Mouse (Mus musculus) thymus, postnatal 14 days (tissue): ENCODE data around the gene Spata45.
"Not testable (repeated sequence)": the region's sequence is repeated elsewhere in the genome, so short reads cannot be mapped to it uniquely, and the experiment has no call there.

Experiments
- DNase-seq: peaks from one replicate; pipeline ENCODE4 v3.0.0; 2021

Spata45 gene

DNA sequence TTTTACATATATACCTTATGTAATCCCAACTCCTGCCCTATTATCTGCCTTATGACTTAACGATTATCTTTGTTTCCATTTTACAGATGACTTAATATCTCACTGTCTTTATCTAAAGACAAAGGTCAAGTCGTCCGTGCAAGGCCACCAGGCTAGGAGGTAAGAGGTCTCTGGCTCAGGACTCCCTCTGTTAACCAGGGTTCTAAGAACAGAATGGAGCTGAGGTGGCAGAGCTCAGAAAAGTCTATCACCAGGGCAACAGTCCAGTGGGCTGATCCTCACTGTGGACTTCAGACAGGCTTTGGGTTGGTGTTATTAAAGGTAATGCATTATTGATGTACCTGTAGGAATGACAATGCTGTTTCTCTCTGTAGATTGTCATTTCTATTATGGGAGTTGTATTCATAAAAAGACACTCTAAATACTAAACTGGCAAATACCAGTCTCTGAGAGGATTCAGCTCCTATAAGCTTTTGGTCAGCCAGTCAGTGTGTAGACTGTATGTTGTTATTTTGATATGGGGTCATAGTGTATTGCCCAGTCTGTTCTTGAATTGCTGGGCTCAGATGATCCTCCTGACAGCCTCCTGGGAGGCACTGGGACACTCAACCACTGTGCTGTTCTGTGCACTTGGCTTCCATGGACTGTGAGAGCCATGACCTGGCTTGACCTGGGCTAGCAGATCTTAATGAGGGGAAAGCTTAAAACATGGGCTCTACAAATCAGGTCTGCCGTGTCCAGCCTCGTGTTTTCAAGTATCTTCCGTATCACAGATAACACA, at the start of gene Spata45:
Gene Spata45 (plus strand): TSS at position 86 of the 781 bp plus-strand sequence.
- DNase-seq, result no peak

DNA sequence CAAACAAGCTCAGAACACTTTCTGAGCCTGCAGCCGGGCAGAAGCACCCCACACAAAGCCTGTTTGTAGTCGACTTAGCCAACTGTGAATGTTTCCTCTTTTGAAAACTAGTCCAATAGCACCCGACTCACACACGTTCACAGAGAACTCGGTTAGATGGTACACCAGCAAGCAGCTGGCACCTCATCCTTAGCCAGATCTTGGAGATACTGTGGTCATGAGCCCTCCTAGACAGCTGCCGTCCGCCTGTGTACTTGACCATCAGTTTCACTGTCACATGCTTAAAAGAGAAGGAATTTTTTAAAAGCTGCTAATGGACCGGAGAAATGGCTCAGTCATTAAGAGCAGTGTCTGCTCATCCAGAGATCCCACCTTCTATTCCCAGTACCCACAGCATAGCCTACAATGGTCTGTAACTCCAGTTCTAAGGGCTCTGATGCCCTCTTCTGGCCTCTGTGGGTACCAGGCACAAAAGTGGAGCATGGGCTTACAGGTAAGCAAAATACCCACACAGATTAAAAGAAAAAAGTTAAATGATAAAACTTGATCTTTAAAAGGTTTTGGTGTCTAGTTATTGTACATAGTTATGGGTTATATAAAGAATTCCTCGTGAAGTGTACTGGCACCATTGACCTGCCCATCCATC, 46.9 kb upstream of the Spata45 start:
- no peak for DNase-seq

DNA sequence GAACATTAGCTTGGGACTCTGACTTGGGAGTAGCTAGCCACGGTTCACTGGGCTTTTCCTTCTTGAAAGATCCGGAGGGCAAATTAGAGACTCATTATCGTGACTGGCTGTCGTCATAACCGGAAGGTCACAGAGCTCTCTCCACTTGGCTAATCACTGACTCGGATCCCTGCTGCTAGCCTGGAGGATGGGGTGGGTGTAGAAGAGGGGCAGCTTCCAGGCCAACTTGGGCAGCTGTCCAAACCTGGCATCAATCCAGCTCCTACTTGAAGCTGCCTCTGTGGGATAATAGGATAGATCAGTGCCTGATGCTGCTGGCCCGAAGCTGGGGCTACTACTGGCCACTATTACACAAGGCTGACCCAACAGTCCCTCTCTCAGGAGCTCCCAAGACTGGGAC, 40.9 kb upstream of the Spata45 start:
- no peak for DNase-seq

DNA sequence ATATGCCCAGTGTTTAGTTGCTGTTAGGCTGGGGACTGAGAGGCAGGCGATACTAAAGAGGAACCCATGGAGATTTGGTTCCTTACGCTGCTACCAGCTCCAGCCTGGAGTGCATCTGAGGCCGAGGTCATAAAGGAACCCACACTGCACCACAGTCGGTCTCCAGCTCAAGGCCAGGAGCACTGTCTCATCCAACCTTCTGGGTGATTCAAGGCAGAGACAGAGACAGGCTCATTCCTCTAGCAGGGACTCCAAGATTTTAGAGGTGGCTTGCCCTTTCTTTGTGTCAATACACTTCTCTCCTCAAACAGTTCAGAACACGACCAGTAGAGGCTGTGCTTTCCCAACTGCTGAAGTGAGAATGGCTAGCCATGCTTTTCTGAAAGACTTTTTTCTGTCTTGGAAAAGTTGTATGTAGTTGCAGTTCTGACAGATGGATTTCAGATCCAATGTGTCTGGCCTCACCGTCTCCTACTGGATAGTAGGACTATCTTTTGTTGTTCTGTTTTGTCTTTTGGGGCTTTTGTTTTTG, 40.0 kb upstream of the Spata45 start:
- DNase-seq, result no peak

GRCm38 (mm10) chr1:190998027-190998426, 38.4 kb upstream of the Spata45 start:
- no peak for DNase-seq

- DNase-seq, result no peak
Observed at GRCm38 (mm10) chr1:191000686-191001085, 35.8 kb upstream of the Spata45 start.

DNA sequence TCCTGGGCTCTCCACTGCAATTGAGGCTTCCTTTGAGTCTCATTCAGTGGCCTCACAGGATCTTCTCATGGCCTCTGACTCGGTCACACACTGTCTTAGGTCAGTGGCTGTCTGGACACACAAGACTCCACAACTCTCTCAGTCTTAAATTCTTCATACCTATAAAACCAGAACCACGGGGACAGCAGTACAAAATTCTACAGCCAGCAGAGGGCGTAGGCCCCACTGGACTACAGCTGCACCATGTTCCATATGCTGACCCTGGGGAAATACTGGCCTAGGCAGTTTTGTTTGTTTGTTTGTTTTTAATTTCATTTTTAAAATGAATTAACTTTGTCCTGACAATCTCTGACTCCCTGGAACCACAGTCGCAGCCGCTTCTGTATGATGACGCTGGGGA, 34.2 kb upstream of the Spata45 start:
- DNase-seq, result peak; percentile 31

- peak; percentile 32 for DNase-seq
Observed at GRCm38 (mm10) chr1:191008707-191009106, 27.7 kb upstream of the Spata45 start.

GRCm38 (mm10) chr1:191014271-191014670, 22.2 kb upstream of the Spata45 start:
- no peak for DNase-seq

- peak; percentile 53 for DNase-seq
Observed at GRCm38 (mm10) chr1:191019803-191020202, 16.6 kb upstream of the Spata45 start.

DNA sequence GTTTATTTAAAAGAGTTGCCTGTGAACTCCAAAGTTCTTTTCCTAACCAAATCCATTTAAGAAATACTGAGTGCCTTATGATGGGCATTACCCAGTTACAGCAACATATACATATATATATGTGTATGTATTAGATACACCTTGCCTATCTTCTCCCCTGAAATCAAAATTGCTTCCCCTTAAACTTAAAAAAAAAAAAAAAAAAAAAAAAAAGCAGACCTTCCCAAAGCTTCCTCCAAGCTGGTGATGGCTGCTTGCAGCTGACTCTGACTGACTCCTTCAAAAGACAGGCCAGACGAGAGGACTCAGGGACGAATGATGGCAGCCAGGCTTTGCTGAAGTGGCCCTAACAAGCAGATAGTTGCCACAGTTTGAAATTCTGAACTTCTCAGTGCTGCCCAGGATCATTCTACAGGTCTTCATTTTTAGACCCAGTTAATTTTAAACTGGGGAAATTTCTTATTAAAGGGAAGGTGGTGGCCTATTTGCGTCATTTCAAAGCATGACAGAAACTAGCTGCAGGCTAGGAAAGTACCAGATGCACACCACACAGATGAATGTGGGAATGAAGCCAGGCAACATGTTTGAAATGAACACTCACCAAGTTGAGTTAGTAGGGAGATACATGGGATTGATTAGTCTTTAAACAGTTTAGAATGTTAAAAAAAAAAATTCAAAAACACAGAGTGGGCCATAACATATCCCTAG, 16.1 kb upstream of the Spata45 start:
- no peak for DNase-seq

GRCm38 (mm10) chr1:191021016-191021415, 15.4 kb upstream of the Spata45 start:
- no peak for DNase-seq

DNA sequence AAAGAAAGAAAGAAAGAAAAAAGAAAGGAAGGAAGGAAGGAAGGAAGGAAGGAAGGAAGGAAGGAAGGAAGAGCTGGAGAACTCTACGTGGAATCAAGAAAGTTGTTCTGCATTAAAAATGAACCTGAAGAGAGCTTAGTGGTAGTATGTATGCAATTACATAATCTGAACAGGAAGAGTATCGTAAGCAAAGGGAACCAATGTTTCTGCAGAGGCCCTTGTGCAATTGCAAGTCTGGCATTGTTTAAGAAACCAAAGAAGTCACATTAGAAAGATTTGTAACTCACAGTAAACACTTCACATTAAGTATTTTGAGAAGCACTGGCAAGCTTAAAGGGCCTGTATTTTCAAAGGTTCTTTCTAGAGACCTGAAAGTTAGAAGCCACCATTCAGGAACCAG, 13.3 kb upstream of the Spata45 start:
- no peak for DNase-seq

DNA sequence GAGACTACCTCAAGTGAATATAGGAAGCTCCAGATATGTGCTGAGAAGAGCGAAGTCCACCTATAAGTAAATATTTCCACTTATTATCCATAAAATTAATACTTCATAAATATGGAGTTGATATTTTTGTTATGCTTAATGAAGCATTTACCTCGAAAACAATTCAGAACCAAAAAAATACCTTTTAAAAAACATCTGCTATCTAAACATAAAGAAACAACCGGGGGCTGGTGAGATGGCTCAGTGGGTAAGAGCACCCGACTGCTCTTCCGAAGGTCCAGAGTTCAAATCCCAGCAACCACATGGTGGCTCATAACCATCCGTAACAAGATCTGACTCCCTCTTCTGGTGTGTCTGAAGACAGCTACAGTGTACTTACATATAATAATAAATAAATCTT, 12.6 kb upstream of the Spata45 start:
- DNase-seq, result not testable (repeated sequence)

DNA sequence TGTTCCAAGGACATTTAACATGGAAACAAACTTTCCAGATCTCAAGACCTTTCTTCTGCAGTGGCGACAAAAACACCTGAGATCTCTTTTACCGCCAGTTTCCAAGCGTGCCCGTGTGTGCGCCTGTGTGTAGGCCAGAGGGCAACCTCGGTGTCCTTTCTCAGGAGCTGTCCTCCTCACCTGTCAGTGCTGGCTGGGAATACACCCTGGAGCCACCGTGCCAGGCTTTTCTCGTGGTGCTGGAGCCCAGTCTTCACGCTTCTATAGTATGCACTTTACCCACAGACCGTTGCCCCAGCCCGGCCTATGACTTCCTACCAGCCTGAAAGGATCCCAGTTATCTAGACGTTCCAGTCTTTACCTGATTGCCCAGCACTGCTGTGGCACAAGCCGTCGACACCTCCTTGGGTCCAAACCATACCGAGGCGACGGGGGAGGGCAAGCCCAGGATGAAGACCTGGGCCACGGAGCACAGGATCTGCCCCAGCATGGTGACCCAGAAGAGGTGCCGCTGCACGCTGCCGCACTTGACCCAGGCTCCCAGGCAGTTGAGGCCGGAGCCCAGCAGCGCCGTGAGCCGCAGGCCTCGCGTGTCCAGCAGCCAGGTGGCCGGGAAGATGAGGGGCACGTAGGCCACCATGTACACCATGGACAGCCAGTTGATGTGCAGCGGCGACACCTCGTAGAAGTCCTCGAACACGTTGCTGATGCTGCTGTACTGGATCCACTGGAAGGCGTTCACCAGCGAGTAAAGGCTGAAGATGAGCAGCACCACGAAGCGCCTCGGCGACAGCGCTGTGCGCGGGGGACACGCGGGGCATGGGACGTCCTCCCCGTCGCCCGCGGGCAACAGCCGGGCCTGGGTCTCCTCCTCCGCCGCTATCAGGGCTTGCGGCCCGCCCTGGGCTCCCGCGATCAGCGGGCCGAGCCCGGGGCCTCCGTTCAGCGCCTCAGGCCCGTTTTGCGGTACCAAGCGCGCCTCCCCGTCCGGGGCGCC, 11.1 kb upstream of the Spata45 start:
- DNase-seq, result no peak

DNA sequence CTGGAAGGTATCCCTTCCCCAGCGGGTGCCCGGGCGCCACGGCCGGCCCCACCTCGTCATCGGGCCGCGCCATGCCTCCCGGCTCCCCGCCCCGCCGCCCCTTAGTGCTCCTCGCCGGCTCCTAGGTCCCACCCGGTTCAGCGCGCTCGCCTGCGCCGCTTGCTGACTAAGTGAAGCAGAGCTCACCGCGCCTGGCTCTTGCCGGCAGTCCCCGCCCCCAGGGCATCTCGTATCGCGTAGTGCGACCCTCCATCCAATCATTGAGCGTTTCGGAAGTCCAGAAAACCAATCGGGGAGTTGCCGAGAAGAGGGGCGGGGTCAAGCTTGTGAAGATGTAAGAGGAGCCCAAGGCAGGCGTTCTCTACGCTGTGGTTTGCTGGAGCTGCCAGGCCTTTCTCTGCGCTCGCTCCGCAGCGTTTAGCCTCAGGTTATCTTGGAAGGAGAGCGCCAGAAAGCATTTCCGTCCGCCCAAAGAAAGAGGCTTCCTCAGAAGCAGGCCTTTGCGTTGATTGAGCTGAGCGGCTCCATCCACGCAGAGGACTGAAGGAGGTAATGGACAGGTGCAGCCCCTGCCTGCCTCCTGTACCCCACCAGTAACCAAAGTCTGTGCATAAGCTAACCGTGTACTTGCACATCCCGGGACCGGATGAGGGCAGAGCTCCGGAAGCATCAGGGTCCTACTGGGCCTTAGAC, 10.3 kb upstream of the Spata45 start, which contains the start of gene Flvcr1:
Gene Flvcr1 (minus strand): TSS at position 138 of the 693 bp plus-strand sequence.
- peak; percentile 99 for DNase-seq

DNA sequence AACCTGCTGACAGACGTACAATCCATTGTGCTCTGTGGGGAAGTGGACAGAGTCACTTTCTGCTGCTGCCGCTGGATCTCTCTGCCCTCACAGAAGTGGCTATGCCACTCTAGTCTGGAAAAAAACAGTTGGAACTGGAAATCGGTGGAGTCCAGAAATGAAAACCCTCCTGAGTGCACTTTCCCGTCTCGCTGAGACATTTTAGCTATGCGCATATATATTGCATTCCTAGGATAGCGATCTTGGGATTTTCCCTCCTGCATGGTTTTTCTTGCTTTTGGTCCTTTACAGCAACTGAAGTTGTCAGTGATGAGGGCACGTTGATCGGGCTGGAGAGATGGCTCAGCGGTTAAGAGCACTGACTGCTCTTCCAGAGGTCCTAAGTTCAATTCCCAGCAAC, 6.3 kb upstream of the Spata45 start:
- DNase-seq, result no peak

- not testable (repeated sequence) for DNase-seq
Observed at GRCm38 (mm10) chr1:191030922-191031425, 5.5 kb upstream of the Spata45 start.

GRCm38 (mm10) chr1:191035649-191036048, 790 bp upstream of the Spata45 start:
- no peak for DNase-seq

GRCm38 (mm10) chr1:191037999-191038398, 1.6 kb downstream of the Spata45 start:
- no peak for DNase-seq

GRCm38 (mm10) chr1:191041352-191041751, 4.9 kb downstream of the Spata45 start:
- DNase-seq, result no peak
